34 mouse cellular contexts compared by ENCODE assay signal in the genomic region with DNA sequence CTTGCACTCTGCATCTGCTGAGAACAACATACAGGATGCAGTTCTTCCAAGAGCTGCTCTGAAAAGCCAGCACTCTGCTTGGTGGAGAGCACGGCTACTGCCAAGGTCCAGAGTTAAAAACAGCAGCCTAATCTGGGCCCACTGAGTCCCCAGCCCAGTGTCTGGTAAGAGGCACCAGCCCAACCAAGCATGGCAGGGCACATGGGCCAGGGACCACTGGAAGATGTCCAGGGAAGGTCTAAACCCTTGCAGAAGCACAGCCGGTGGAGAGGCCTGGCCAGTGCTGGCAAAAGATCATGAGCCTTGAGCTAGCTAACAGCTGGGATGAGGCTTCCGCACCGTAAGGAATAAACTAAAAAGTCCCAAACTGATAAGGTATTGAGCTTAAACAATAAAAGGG. TPM values are rescaled to one million over a fixed set of nuclear protein-coding genes. Genes with fewer than 3 reads are reported as not detected.
DNase-seq lines count a peak whose midpoint lies in the region; ATAC-seq and TF ChIP-seq lines count a peak whose summit lies in the region.
"Had no signal": no experiment of that assay in that cellular context is flagged by ENCODE, and none has a peak within 500 bp of the region (broad histone marks: within the 10 kb centered on the region; RNA-seq: fewer than 3 reads in every experiment).

No protein-coding gene starts in this region.

- H3K4me1 ChIP-seq in heart, embryonic 10.5 days = no peaks in the 10 kb centered on the region
- H3K4me1 ChIP-seq in neural tube, embryonic 15.5 days = no peaks in the 10 kb centered on the region
- H3K4me1 ChIP-seq in thymus, adult 2 months (replicated peaks; ENCODE audit: control insufficient read depth, insufficient read depth, low read length) = no peaks in the 10 kb centered on the region
- H3K4me1 ChIP-seq: embryonic facial prominence, embryonic 13.5 days; forebrain, embryonic 10.5 days; forebrain, embryonic 15.5 days; hindbrain, embryonic 12.5 days; intestine, embryonic 15.5 days; liver, embryonic 15.5 days; lung, embryonic 15.5 days had no signal

- H3K4me2 ChIP-seq in neural tube, embryonic 15.5 days = no peak overlapping the region
- H3K4me2 ChIP-seq: embryonic facial prominence, embryonic 13.5 days; forebrain, embryonic 15.5 days; hindbrain, embryonic 12.5 days; intestine, embryonic 15.5 days; liver, embryonic 15.5 days; lung, embryonic 15.5 days; midbrain, embryonic 11.5 days had no signal

- no peak overlapping the region for H3K4me3 ChIP-seq in heart, embryonic 10.5 days
- no peak overlapping the region for H3K4me3 ChIP-seq in neural tube, embryonic 15.5 days (replicated peaks)
- no peak overlapping the region for H3K4me3 ChIP-seq in thymus, adult 2 months (ENCODE audit: control insufficient read depth, insufficient read depth, low read length)
- H3K4me3 ChIP-seq: embryonic facial prominence, embryonic 13.5 days; forebrain, embryonic 10.5 days; forebrain, embryonic 15.5 days; hindbrain, embryonic 12.5 days; intestine, embryonic 15.5 days; layer of hippocampus, adult 2 months; liver, embryonic 15.5 days; lung, embryonic 15.5 days had no signal

- H3K9me3 ChIP-seq in heart, embryonic 10.5 days = no peaks in the 10 kb centered on the region
- no peaks in the 10 kb centered on the region for H3K9me3 ChIP-seq in neural tube, embryonic 15.5 days (replicated peaks)
- H3K9me3 ChIP-seq: embryonic facial prominence, embryonic 13.5 days; forebrain, embryonic 10.5 days; forebrain, embryonic 15.5 days; G1E; hindbrain, embryonic 12.5 days; intestine, embryonic 15.5 days; liver, embryonic 15.5 days; lung, embryonic 15.5 days had no signal

- peaks cover 82% of the 10 kb centered on the region for H3K36me3 ChIP-seq in heart, embryonic 10.5 days
- H3K36me3 ChIP-seq in neural tube, embryonic 15.5 days = peaks cover 62% of the 10 kb centered on the region
- peaks cover 73% of the 10 kb centered on the region for H3K36me3 ChIP-seq in thymus, adult 2 months (ENCODE audit: control insufficient read depth, insufficient read depth, low read length)

- H3K27ac ChIP-seq in heart, embryonic 10.5 days = no peak overlapping the region
- no peak overlapping the region for H3K27ac ChIP-seq in neural tube, embryonic 15.5 days (replicated peaks)
- H3K27ac ChIP-seq in thymus, adult 2 months (ENCODE audit: control insufficient read depth, insufficient read depth, low read length) = no peak overlapping the region
- H3K27ac ChIP-seq: embryonic facial prominence, embryonic 13.5 days; forebrain, embryonic 10.5 days; forebrain, embryonic 15.5 days; hindbrain, embryonic 12.5 days; hindbrain, postnatal 0 days; intestine, embryonic 15.5 days; layer of hippocampus, adult 2 months; liver, embryonic 15.5 days; lung, embryonic 15.5 days had no signal

- TF ChIP-seq CTCF in thymus, adult 2 months (IDR thresholded peaks at IDR 0.05; ENCODE audit: borderline replicate concordance, control insufficient read depth, extremely low read depth, insufficient read depth, low read length, poor library complexity) = no peak

- peak; percentile 57 for DNase-seq in gastrocnemius, adult 18-20 months (ENCODE audit: low spot score)
- no peak for DNase-seq in gastrocnemius, postnatal 36 days
- peak; percentile 15 for DNase-seq in lung, postnatal 10 days
- no peak for DNase-seq in lung, adult 18-20 months
- DNase-seq in heart, embryonic 10.5 days (ENCODE audit: low spot score) = peak; percentile 50
- no peak for DNase-seq in thymus, adult 2 months
- no peak for DNase-seq in adrenal gland, postnatal 10 days
- DNase-seq: adrenal gland, adult 8-10 months; cerebellum, adult 9-10 months; embryo, embryonic 11 days; kidney, adult 2 months; kidney, postnatal 36 days; layer of hippocampus, postnatal 36 days; lung, postnatal 36 days; thymus, postnatal 14 days had no signal

- H3K9ac ChIP-seq in neural tube, embryonic 15.5 days (replicated peaks) = no peak overlapping the region
- H3K9ac ChIP-seq: embryonic facial prominence, embryonic 13.5 days; forebrain, embryonic 15.5 days; hindbrain, embryonic 12.5 days; intestine, embryonic 15.5 days; liver, embryonic 15.5 days; lung, embryonic 15.5 days had no signal

- 92% methylated on average over 4 of the region's 4 CpGs for WGBS in heart, embryonic 10.5 days
- WGBS in neural tube, embryonic 15.5 days = 94% methylated on average over 4 of the region's 4 CpGs
- WGBS in thymus, adult 2 months = 97% methylated on average over 4 of the region's 4 CpGs

- no peak for ATAC-seq in neural tube, embryonic 15.5 days (ENCODE audit: low FRiP score)
- ATAC-seq: forebrain, embryonic 15.5 days; hindbrain, postnatal 0 days; intestine, embryonic 15.5 days; midbrain, embryonic 16.5 days had no signal

- TF ChIP-seq POLR2A in thymus, adult 2 months (IDR thresholded peaks at IDR 0.05; ENCODE audit: control insufficient read depth, extremely low read depth, insufficient read depth, low read length, poor library complexity) = no peak

- intact Hi-C loops in gastrocnemius, postnatal 36 days (cut with DNase I) = no loop called here

- H3K27me3 ChIP-seq in heart, embryonic 10.5 days (ENCODE audit: insufficient read depth, poor library complexity, severe bottlenecking) = no peaks in the 10 kb centered on the region
- H3K27me3 ChIP-seq in neural tube, embryonic 15.5 days (replicated peaks) = no peaks in the 10 kb centered on the region
- H3K27me3 ChIP-seq in thymus, adult 2 months (ENCODE audit: control insufficient read depth, insufficient read depth, low read length) = no peaks in the 10 kb centered on the region
- H3K27me3 ChIP-seq: embryonic facial prominence, embryonic 13.5 days; forebrain, embryonic 15.5 days; hindbrain, embryonic 12.5 days; intestine, embryonic 15.5 days; liver, embryonic 15.5 days; lung, embryonic 15.5 days had no signal

RNA-seq across cellular contexts. Expression of a gene that starts 14.8 kb away (rescaled TPM):
- total RNA-seq in gastrocnemius, adult 18-20 months (2021) = 10 to 100 TPM; 21.1 to 24.3 TPM
- total RNA-seq in gastrocnemius, postnatal 36 days (2021) = 10 to 100 TPM; 12.4 to 17.9 TPM
- polyA plus RNA-seq in heart, embryonic 10.5 days (2016; fragmentation: Nextera tagmentation; extraction: Ambion mirVana) = 42.8 and 53.0 TPM in 2 replicates
- 58.6 and 62.8 TPM in 2 replicates for polyA plus RNA-seq in neural tube, embryonic 15.5 days (2015; fragmentation: Nextera tagmentation; extraction: Ambion mirVana)
- 26.8 and 32.0 TPM in 2 replicates for polyA plus RNA-seq in thymus, adult 2 months (2012; rRNA removed)
- 10 to 100 TPM; 41.5 to 50.0 TPM for total RNA-seq in adrenal gland, postnatal 10 days (2021)

RNA-seq across cellular contexts. Expression of a gene that starts 14.9 kb away (rescaled TPM):
- under 1 TPM in 1 of 2 experiments, not detected in 1; 0.91 TPM for total RNA-seq in gastrocnemius, adult 18-20 months (2021)
- under 1 TPM in 1 of 2 experiments, not detected in 1; 0.87 TPM for total RNA-seq in gastrocnemius, postnatal 36 days (2021)
- 0.43 TPM in 1 of 2 replicates, not detected in the other for polyA plus RNA-seq in heart, embryonic 10.5 days (2016; fragmentation: Nextera tagmentation; extraction: Ambion mirVana)
- polyA plus RNA-seq in neural tube, embryonic 15.5 days (2015; fragmentation: Nextera tagmentation; extraction: Ambion mirVana) = not detected in 2 replicates
- polyA plus RNA-seq in thymus, adult 2 months (2012; rRNA removed) = 0.31 TPM in 1 of 2 replicates, not detected in the other
- total RNA-seq in adrenal gland, postnatal 10 days (2021) = 1 to 10 TPM in 1 of 2 experiments, under 1 TPM in 1; 0.58 to 1.2 TPM
- total RNA-seq: adrenal gland, adult 8-10 months; G1E; hindbrain, postnatal 0 days; layer of hippocampus, adult 2 months; layer of hippocampus, postnatal 36 days; left cerebral cortex, postnatal 10 days; liver, adult 2 months; megakaryocyte, adult 5-6 weeks had no signal
- polyA plus RNA-seq: embryonic facial prominence, embryonic 13.5 days; G1E; hindbrain, postnatal 0 days; intestine, embryonic 15.5 days; liver, adult 2 months; liver, embryonic 15.5 days; lung, embryonic 15.5 days; midbrain, embryonic 16.5 days; neural tube, embryonic 11.5 days; stomach, embryonic 14.5 days; urinary bladder, adult 2 months had no signal

RNA-seq across cellular contexts. Expression of a gene that starts 21.8 kb away (rescaled TPM):
- total RNA-seq in gastrocnemius, adult 18-20 months (2021) = 10 to 100 TPM; 60.8 to 60.9 TPM
- total RNA-seq in gastrocnemius, postnatal 36 days (2021) = 10 to 100 TPM; 62.2 to 64.5 TPM
- 91.7 and 127 TPM in 2 replicates for polyA plus RNA-seq in heart, embryonic 10.5 days (2016; fragmentation: Nextera tagmentation; extraction: Ambion mirVana)
- 102 and 104 TPM in 2 replicates for polyA plus RNA-seq in neural tube, embryonic 15.5 days (2015; fragmentation: Nextera tagmentation; extraction: Ambion mirVana)
- 71.6 and 78.4 TPM in 2 replicates for polyA plus RNA-seq in thymus, adult 2 months (2012; rRNA removed)
- 10 to 100 TPM; 64.8 to 77.9 TPM for total RNA-seq in adrenal gland, postnatal 10 days (2021)

RNA-seq across cellular contexts. Expression of a gene that starts 54.0 kb away (rescaled TPM):
- 10 to 100 TPM; 14.3 to 17.9 TPM for total RNA-seq in gastrocnemius, adult 18-20 months (2021)
- 10 to 100 TPM; 24.2 to 26.7 TPM for total RNA-seq in gastrocnemius, postnatal 36 days (2021)
- 25.5 and 33.5 TPM in 2 replicates for polyA plus RNA-seq in heart, embryonic 10.5 days (2016; fragmentation: Nextera tagmentation; extraction: Ambion mirVana)
- polyA plus RNA-seq in neural tube, embryonic 15.5 days (2015; fragmentation: Nextera tagmentation; extraction: Ambion mirVana) = 10.4 and 10.8 TPM in 2 replicates
- polyA plus RNA-seq in thymus, adult 2 months (2012; rRNA removed) = 211 and 230 TPM in 2 replicates
- 100 to 1,000 TPM in 1 of 2 experiments, 10 to 100 TPM in 1; 83.5 to 101 TPM for total RNA-seq in adrenal gland, postnatal 10 days (2021)
- polyA plus RNA-seq: G1E had no signal

Comparison
In these comparisons a context has a peak if more than half of its experiments do, and no peak if none do; other contexts are left out.
1. DNase-seq: peak in gastrocnemius, adult 18-20 months (single experiment), lung, postnatal 10 days (single experiment) and heart, embryonic 10.5 days (single experiment); none in gastrocnemius, postnatal 36 days (0 of 2), lung, adult 18-20 months (0 of 2), thymus, adult 2 months (single experiment) and adrenal gland, postnatal 10 days (single experiment).